Mouse (Mus musculus): ENCODE results near the gene Setd3. TPM values are rescaled to one million over a fixed set of nuclear protein-coding genes. Genes with fewer than 3 reads are reported as not detected.

Setd3 gene
- total RNA-seq, 2 experiments from 2014 or later: 100 to 103 TPM

DNA sequence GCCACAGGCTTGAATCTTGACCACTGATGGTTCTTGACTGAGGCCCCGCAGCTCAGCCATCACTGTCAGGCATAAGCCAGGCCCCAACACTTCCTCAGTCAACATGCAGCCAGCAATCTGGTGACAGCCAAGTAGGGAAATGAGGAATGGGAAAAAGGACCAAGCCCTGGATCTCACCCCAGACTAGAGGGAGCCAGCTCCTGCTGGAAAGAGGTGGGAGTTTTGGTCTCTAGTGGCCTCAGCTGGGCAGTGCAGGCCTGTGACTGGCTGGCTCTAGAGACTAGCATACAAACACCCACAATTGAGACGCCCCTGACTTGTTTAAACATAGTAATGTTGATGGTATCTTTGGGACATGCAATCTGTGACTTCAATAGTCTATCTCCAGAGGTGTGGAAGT, 91.6 kb downstream of the Setd3 start:
- no peak for DNase-seq (ENCODE audit: low spot score in 2 of 2)

DNA sequence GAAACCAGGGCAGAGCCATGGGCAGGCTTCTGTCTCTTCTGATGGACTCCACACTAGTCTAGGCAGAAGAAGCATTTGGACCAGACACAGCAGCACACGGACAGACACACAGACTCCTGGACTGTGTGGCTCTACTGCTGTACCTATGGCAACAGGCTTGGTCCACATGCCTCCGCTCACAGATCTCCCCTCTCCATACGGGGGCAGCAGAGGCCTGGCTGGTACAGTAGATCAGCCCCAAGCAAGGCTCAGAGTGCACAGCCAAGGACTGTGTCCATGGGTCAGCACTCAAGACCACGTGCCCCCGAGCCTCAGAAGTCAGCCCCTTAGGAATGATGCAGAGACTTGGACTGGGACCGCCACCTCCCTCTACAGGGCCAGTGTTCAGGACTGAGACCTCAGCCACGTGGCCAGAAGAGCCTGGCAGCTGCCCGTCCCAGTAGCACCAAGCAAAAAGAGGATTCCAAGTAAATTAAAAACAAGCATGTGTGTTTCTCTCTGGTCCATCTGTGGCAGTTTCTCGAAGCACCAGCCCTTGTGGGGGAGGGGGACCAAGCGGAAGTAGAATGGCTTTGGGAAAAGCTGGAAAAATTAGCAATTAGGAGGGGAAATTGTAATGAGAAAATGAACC, 100.9 kb downstream of the Setd3 start:
- DNase-seq (ENCODE audit: low spot score in 2 of 2): no peak

DNA sequence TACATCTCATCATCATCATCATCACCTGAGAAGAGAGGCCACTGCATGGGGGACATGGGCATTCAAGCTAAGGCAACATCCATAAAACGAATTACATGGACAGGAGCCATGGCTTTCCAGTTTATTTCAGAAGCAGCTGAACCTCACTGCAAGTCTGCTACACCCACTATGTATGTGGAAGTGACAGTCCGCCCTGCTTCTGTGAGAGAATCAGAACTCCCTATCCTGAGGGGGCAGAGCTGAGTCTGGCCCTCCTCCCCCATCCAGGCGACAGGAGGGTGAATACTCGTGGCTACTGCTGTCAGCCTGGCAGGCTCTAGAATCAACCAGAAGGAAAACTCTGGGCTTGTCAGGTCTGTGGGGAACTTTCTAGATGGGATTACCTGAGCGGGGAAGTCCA, 106.2 kb downstream of the Setd3 start:
- no peak for DNase-seq (ENCODE audit: low spot score in 2 of 2)

DNA sequence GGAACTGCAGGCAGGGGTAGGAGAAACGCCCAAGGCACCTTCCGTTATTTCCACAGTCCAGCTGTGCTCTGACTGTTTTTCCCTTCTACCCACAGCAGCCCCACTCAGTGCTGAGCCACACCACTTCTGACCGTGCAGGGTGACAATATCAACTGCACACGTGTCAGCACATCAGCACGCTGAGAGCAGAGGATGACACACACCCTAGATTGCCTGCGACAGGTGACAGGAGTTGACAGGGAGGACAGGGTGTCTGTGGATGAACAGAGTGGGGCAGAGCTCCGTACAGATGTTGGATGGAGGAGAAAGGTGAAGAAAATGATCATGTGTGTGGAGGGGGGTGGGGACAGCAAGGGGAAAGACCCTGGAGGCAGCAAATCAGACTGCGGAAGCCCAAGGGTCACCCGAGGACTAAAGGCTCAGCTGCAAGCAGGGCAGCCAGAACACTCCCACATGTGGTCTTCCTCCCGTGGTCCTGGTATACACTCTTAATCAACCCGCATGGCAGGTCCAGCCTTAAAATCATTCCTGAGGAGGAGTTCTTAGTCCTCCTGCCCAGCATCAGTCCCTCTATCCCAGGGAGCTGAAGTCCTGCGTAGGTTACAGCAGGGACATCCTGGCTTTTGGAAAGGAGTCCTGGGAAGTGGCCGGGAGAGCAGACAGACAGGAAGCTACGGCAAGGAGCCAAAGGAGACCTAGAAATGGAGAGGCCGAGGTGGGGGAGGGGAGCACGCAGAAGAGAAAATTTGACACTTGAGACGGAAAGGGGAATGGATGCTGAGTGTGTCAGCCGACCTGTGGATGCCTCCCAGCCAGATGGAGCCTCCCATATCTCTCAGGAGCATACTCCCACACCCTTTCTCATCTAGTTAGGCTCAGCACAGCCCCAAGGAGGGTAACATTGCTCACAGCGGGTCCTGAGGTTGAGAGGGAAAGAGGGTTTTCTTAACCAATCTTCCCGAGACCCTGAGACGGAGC, 108.1 kb downstream of the Setd3 start:
- DNase-seq (ENCODE audit: low spot score in 2 of 2): no peak

DNA sequence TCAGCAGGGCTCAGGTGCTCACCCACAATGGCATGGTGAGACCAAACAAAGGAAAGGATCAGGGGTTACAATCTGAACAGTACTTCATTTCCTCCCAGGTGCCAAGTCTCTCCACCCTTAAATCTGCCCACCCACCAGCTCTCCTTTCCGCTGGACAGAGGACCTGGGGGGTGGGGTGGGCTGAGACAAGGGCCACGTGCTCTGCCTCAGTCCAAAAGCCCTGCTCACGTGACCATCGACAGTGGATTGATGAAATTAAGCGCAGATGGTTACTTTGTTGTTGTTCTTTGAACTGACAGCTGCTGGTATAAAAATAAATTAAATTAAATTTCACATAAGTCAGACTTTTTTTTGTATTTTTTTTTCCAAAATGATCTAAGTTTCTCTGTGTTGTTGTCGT, 109.6 kb downstream of the Setd3 start:
- no peak for DNase-seq (ENCODE audit: low spot score in 2 of 2)

DNA sequence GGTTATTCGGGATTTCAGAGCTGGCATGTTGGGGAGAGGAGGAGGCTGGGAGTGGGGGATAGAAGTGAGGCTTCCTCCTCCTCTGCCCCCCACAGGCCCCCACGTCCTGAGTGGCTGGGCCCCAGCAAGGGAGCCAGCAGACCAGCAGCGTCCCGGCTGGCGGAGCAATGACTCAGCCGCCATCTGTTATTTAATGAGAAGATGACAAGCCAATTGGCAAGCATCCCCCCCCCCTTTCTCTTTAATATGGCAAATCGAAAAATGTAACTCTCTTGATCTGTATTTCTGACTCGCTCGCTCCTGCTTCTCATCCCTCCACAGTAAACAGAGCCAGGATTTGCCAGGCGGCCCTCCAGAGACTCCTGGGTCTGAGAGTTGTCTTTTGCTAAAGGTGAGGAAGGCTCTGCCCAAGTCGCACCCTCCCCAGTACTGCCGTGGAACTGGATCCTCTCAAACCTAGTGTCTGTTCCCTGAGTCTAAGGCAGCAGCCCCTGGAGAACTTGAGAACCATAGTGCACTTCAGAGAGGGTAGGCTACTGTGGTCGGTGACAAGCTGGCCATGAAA, 111.2 kb downstream of the Setd3 start:
- no peak for DNase-seq (ENCODE audit: low spot score in 2 of 2)

DNA sequence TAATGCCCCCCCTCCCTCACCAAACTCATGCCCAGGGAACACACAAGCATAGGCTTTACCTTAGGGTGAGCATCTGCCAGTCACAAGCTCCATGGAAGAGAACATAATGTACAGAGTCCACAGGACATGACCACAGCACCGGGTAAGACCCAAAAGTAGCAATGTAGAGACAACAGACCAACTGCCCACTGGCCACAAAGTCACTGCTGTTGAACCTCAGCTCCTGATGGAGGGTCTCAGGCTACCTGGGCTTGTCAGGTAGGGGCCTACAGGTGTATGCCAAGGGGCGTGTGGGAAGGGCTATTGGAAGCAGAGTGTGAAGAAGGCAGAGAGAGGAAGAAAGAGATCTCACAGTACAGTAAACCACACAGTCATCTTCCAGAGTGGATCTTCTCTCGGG, 111.9 kb downstream of the Setd3 start:
- DNase-seq (ENCODE audit: low spot score in 2 of 2): no peak

DNA sequence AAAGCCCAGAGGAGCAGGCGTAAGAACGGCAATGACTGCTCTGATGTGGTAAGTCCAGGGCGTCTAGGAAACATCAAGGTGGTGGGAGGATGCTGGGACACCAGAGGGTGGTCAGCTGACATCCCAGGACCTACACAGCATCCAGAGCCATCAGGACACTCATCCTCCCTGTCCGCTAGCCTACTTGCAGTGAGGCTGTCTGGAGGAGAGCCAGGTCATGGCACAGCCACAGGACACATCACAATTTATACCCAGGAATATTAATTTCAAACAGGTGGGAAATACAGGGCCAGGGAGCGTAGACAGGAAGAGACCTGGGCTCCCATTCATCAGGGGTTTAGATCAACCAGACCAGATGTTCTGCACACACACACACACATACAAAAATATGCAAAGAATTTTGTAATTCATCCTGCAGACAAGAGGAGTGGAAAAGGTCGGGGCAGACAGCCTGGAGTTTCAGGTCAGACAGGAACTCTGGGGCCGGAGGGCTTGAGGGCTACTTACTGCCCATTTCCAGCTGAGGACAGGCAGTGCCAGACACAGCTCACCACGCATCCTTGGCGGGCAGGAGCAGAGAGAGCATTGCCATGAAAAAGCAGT, 114.6 kb downstream of the Setd3 start:
- DNase-seq (ENCODE audit: low spot score in 2 of 2): no peak

DNA sequence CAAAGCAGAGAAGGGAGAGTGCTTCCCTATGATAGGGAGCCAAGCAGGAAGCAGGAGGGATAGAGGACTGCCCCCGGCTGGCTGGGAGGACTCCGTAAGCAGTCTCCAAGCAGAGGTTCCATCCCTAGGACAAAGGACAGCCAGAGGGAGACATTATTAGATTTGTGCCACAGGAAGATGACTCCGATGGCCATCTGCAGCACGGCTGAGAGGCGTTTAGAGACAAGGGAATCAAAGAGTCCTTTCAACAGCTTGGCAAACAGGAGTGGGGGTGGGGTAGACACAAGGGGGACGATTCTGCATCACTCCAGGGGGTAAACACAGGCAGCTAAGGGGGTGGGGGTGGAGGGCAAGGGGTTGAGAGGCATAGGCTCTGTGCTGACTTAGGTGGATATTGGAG, 115.1 kb downstream of the Setd3 start:
- no peak for DNase-seq (ENCODE audit: low spot score in 2 of 2)

DNA sequence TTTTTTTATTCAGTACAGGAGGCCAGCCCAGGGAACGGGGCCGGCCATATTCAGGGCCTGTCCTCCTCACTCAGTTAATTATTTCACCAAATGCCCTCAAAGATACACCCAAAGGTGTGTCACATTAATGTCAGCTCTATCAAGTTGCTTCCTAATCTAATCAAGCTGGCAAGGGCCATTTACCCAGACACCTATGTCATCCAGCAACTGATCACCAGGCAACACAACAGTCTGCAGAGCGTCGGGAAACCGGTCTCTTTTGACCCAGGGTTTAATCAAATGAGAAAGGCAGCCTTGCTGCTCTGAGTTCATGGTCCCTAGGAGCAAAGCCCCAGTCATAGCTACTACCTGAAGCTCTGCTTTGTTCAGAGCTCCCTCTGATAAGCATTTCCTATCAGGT, 117.0 kb downstream of the Setd3 start:
- no peak for DNase-seq (ENCODE audit: low spot score in 2 of 2)

DNA sequence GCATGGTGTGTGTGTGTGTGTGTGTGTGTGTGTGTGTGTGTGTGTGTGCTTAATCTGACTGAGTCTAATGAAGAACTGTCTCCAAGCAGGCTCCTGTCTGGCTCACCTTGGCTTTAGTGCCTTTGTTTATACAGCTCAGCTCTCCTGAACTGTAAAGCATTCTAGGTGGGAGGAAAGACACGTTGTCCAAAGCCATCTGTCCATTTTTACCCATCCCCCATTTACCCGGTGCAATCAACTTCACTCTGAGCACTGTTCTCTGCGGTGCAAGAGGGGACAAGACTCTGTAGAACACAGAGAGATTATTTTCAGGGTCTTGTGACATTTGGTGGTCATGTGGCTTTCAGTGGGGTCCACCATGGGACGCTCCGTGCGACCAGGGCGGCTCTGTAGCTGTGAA, 117.5 kb downstream of the Setd3 start:
- DNase-seq (ENCODE audit: low spot score in 2 of 2): no peak

Other genes starting within 250 kb of the Setd3 start
- gene Bcl11b, start 175.7 kb downstream of the Setd3 start, total RNA-seq (2021): 1 to 10 TPM; 1.4 to 2.2 TPM
- gene Ccnk, start 265 bp upstream of the Setd3 start, total RNA-seq (2021): 10 to 100 TPM; 43.9 to 45.8 TPM
- gene Ccdc85c, start 96.1 kb upstream of the Setd3 start, total RNA-seq (2021): 10 to 100 TPM; 29.6 to 29.9 TPM
- 1 to 10 TPM; 1.1 to 1.3 TPM for gene Hhipl1, start 127.0 kb upstream of the Setd3 start, total RNA-seq (2021)
- gene Cyp46a1, start 155.1 kb upstream of the Setd3 start, total RNA-seq (2021): 1 to 10 TPM; 4.9 to 7.1 TPM
- gene Eml1, start 191.6 kb upstream of the Setd3 start, total RNA-seq (2021): 10 to 100 TPM; 33.6 to 34.6 TPM

All from adrenal gland, postnatal 4 days (tissue).